Mouse (Mus musculus): ENCODE data around the gene Tssk1.

- no peak for TF ChIP-seq FLI1 (IDR thresholded peaks at IDR 0.05; ENCODE audit: low read length)
- no peak for TF ChIP-seq GATA1 (IDR thresholded peaks at IDR 0.05; ENCODE audit: borderline replicate concordance, low read length)
These were observed 14.5 kb upstream of the Tssk1 start for GRCm38 (mm10) chr16:17879571-17879970.

All from megakaryocyte, embryonic 14.5 days (primary cell).